ENCODE assay signal across 8 mouse cellular contexts in genomic region chr1:172027010-172027808, GRCm38 (mm10). TPM values are rescaled to one million over a fixed set of nuclear protein-coding genes. Genes with fewer than 3 reads are reported as not detected.
DNase-seq lines count a peak whose midpoint lies in the region; ATAC-seq and TF ChIP-seq lines count a peak whose summit lies in the region.

No protein-coding gene starts in this region.

- H3K4me2 ChIP-seq in intestine, postnatal 0 days (replicated peaks; ENCODE audit: low read depth) = peak overlapping the region; percentile 93

- WGBS in intestine, postnatal 0 days = 2% methylated on average over 51 of the region's 54 CpGs
- WGBS in midbrain, embryonic 10.5 days = under 1% methylated on average over 49 of the region's 54 CpGs

- H3K9ac ChIP-seq in intestine, postnatal 0 days (ENCODE audit: low read depth, low read length) = peak overlapping the region; percentile 77

- peak overlapping the region; percentile 72; the same call in 1 of the 2 replicates for H3K27ac ChIP-seq in intestine, postnatal 0 days (ENCODE audit: low read depth, low read length)
- H3K27ac ChIP-seq in midbrain, embryonic 10.5 days (replicated peaks) = peak overlapping the region; percentile 100

- no peaks in the 10 kb centered on the region for H3K36me3 ChIP-seq in intestine, postnatal 0 days (ENCODE audit: control insufficient read depth, insufficient read depth)
- peaks cover 20% of the 10 kb centered on the region for H3K36me3 ChIP-seq in midbrain, embryonic 10.5 days

- intact Hi-C loops in left cerebral cortex, postnatal 36 days (cut with DNase I) = loop anchor here (10.0 kb wide), 1 partner anchor 288 kb away; no protein-coding TSS in a partner anchor

- H3K27me3 ChIP-seq in intestine, postnatal 0 days (replicated peaks; ENCODE audit: control insufficient read depth, insufficient read depth, low read length) = no peaks in the 10 kb centered on the region
- H3K27me3 ChIP-seq in midbrain, embryonic 10.5 days (ENCODE audit: low read depth, poor library complexity, severe bottlenecking) = no peaks in the 10 kb centered on the region

- H3K9me3 ChIP-seq in intestine, postnatal 0 days (ENCODE audit: control insufficient read depth) = no peaks in the 10 kb centered on the region
- no peaks in the 10 kb centered on the region for H3K9me3 ChIP-seq in midbrain, embryonic 10.5 days (replicated peaks)

- peak; percentile 90 for ATAC-seq in granulocyte monocyte progenitor cell, adult 5-6 weeks (replicated peaks; ENCODE audit: poor library complexity, severe bottlenecking)
- peak; percentile 89 for ATAC-seq in intestine, postnatal 0 days

- no peaks in the 10 kb centered on the region for H3K4me1 ChIP-seq in intestine, postnatal 0 days (replicated peaks; ENCODE audit: control insufficient read depth, insufficient read depth, low read length)
- peaks cover 68% of the 10 kb centered on the region for H3K4me1 ChIP-seq in midbrain, embryonic 10.5 days

- 0 out of 2 replicates have a peak, but pooled peaks have one; percentile 20 for TF ChIP-seq CTCF in intestine, postnatal 0 days (IDR thresholded peaks at IDR 0.05; ENCODE audit: low read depth)

- peak overlapping the region; percentile 94 for H3K4me3 ChIP-seq in intestine, postnatal 0 days (ENCODE audit: low read depth, low read length)
- peak overlapping the region; percentile 97 for H3K4me3 ChIP-seq in midbrain, embryonic 10.5 days

- peak; percentile 52 for DNase-seq in adrenal gland, adult 8-10 months
- peak; percentile 93 for DNase-seq in embryo, embryonic 11 days
- peak; percentile 76 to 82 for DNase-seq in left cerebral cortex, postnatal 36 days (ENCODE audit: low spot score in 2 of 2)
- peak; percentile 93 for DNase-seq in midbrain, embryonic 10.5 days (ENCODE audit: low spot score)
- DNase-seq in right cerebral cortex, postnatal 36 days (ENCODE audit: low spot score in 2 of 2) = peak; percentile 47 to 57
- peak; percentile 85 to 90 for DNase-seq in urinary bladder, postnatal 4 days (ENCODE audit: low spot score in 2 of 2)

RNA-seq across cellular contexts. Expression of gene Vangl2, which starts 1.0 kb away (rescaled TPM):
- 1 to 10 TPM; 4.8 to 7.7 (median 5.1) TPM for total RNA-seq in adrenal gland, adult 8-10 months (2022)
- total RNA-seq in granulocyte monocyte progenitor cell, adult 5-6 weeks (2014; fragmentation: Nextera tagmentation) = 3.0 and 6.3 TPM in 2 replicates
- 1.5 and 2.5 TPM in 2 replicates for total RNA-seq in granulocyte monocyte progenitor cell, adult 5-6 weeks (2017)
- polyA plus RNA-seq in intestine, postnatal 0 days (2015; fragmentation: Nextera tagmentation; extraction: Ambion mirVana) = 2.8 and 3.3 TPM in 2 replicates
- total RNA-seq in left cerebral cortex, postnatal 36 days (2021) = 10 to 100 TPM; 10.5 to 16.4 TPM
- polyA plus RNA-seq in midbrain, embryonic 10.5 days (2016; fragmentation: Nextera tagmentation; extraction: Ambion mirVana) = 49.1 and 55.4 TPM in 2 replicates

RNA-seq across cellular contexts. Expression of gene Nhlh1, which starts 30.2 kb away (rescaled TPM):
- not detected for total RNA-seq in adrenal gland, adult 8-10 months (2022)
- not detected in 2 replicates for total RNA-seq in granulocyte monocyte progenitor cell, adult 5-6 weeks (2014; fragmentation: Nextera tagmentation)
- total RNA-seq in granulocyte monocyte progenitor cell, adult 5-6 weeks (2017) = not detected in 2 replicates
- polyA plus RNA-seq in intestine, postnatal 0 days (2015; fragmentation: Nextera tagmentation; extraction: Ambion mirVana) = 0.05 TPM in 1 of 2 replicates, not detected in the other
- under 1 TPM; 0.42 to 0.72 TPM for total RNA-seq in left cerebral cortex, postnatal 36 days (2021)
- polyA plus RNA-seq in midbrain, embryonic 10.5 days (2016; fragmentation: Nextera tagmentation; extraction: Ambion mirVana) = 5.5 and 6.9 TPM in 2 replicates

RNA-seq across cellular contexts. Expression of gene Copa, which starts 55.1 kb away (rescaled TPM):
- total RNA-seq in adrenal gland, adult 8-10 months (2022) = 100 to 1,000 TPM; 180 to 214 (median 195) TPM
- total RNA-seq in granulocyte monocyte progenitor cell, adult 5-6 weeks (2014; fragmentation: Nextera tagmentation) = 183 and 188 TPM in 2 replicates
- total RNA-seq in granulocyte monocyte progenitor cell, adult 5-6 weeks (2017) = 175 and 184 TPM in 2 replicates
- polyA plus RNA-seq in intestine, postnatal 0 days (2015; fragmentation: Nextera tagmentation; extraction: Ambion mirVana) = 133 and 139 TPM in 2 replicates
- total RNA-seq in left cerebral cortex, postnatal 36 days (2021) = 100 to 1,000 TPM; 143 to 144 TPM
- 175 and 206 TPM in 2 replicates for polyA plus RNA-seq in midbrain, embryonic 10.5 days (2016; fragmentation: Nextera tagmentation; extraction: Ambion mirVana)

RNA-seq across cellular contexts. Expression of gene Ncstn, which starts 55.4 kb away (rescaled TPM):
- 100 to 1,000 TPM; 110 to 135 (median 124) TPM for total RNA-seq in adrenal gland, adult 8-10 months (2022)
- total RNA-seq in granulocyte monocyte progenitor cell, adult 5-6 weeks (2014; fragmentation: Nextera tagmentation) = 63.1 and 77.4 TPM in 2 replicates
- 29.3 and 38.9 TPM in 2 replicates for total RNA-seq in granulocyte monocyte progenitor cell, adult 5-6 weeks (2017)
- 110 and 115 TPM in 2 replicates for polyA plus RNA-seq in intestine, postnatal 0 days (2015; fragmentation: Nextera tagmentation; extraction: Ambion mirVana)
- total RNA-seq in left cerebral cortex, postnatal 36 days (2021) = 10 to 100 TPM; 63.3 to 71.6 TPM
- 106 and 129 TPM in 2 replicates for polyA plus RNA-seq in midbrain, embryonic 10.5 days (2016; fragmentation: Nextera tagmentation; extraction: Ambion mirVana)

Comparison
In these comparisons a context has a peak if more than half of its experiments do, and no peak if none do; other contexts are left out.
1. Peak in every context shown above with its lines: DNase-seq, ATAC-seq, H3K4me3 ChIP-seq and H3K27ac ChIP-seq.